In the genomic region with DNA sequence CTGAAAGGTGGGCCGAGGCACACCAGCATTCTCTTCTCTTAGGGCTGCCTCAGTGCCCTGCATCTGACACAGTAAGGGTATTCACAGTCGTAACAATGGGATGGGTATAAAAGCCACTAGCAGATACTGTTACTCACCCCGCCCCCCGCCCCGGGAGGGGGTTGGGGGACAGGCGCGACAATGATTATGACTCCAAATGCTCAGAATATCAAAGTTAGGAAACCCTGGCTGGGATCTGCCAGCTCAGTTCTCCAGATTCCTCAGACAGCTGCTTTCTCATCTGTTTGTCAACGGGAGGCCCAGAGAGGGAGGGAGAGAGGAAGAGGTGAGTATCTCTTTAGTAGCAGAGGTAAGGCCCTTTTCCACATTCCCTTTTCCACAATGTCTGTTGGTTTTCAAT, we compare ENCODE assay signal across 17 mouse cellular contexts. TPM values are rescaled to one million over a fixed set of nuclear protein-coding genes. Genes with fewer than 3 reads are reported as not detected.
DNase-seq lines count a peak whose midpoint lies in the region; ATAC-seq and TF ChIP-seq lines count a peak whose summit lies in the region.
"Had no signal": no experiment of that assay in that cellular context is flagged by ENCODE, and none has a peak within 500 bp of the region (broad histone marks: within the 10 kb centered on the region; RNA-seq: fewer than 3 reads in every experiment).

No protein-coding gene starts in this region.

- H3K9ac ChIP-seq in intestine, embryonic 15.5 days: no peak overlapping the region
- H3K9ac ChIP-seq in intestine, postnatal 0 days (ENCODE audit: low read depth, low read length): no peak overlapping the region
- H3K9ac ChIP-seq in liver, postnatal 0 days (replicated peaks): no peak overlapping the region
- no peak overlapping the region for H3K9ac ChIP-seq in liver, embryonic 11.5 days (ENCODE audit: low read depth, low read length)
- no peak overlapping the region for H3K9ac ChIP-seq in intestine, embryonic 16.5 days (ENCODE audit: low read depth, low read length)
- H3K9ac ChIP-seq: embryonic facial prominence, embryonic 12.5 days; forebrain, embryonic 12.5 days; heart, embryonic 13.5 days; hindbrain, embryonic 13.5 days; liver, embryonic 15.5 days; midbrain, embryonic 12.5 days; neural tube, embryonic 12.5 days had no signal

- no peaks in the 10 kb centered on the region for H3K36me3 ChIP-seq in intestine, embryonic 15.5 days
- H3K36me3 ChIP-seq in intestine, postnatal 0 days (ENCODE audit: control insufficient read depth, insufficient read depth): no peaks in the 10 kb centered on the region
- no peaks in the 10 kb centered on the region for H3K36me3 ChIP-seq in liver, postnatal 0 days (replicated peaks; ENCODE audit: insufficient read depth, low read length)
- H3K36me3 ChIP-seq in liver, embryonic 11.5 days (ENCODE audit: control insufficient read depth, insufficient read depth, low read length): no peaks in the 10 kb centered on the region
- no peaks in the 10 kb centered on the region for H3K36me3 ChIP-seq in intestine, embryonic 16.5 days (ENCODE audit: control insufficient read depth, insufficient read depth, low read length)
- 0 out of 2 replicates have a peak, but pooled peaks cover 3% of the 10 kb centered on the region for H3K36me3 ChIP-seq in forebrain, embryonic 10.5 days (replicated peaks)
- H3K36me3 ChIP-seq: embryonic facial prominence, embryonic 12.5 days; forebrain, embryonic 12.5 days; hindbrain, embryonic 13.5 days; liver, embryonic 15.5 days; midbrain, embryonic 12.5 days; neural tube, embryonic 12.5 days had no signal

- TF ChIP-seq EP300 in liver, postnatal 0 days (IDR thresholded peaks at IDR 0.05; ENCODE audit: low read depth): no peak

- H3K27me3 ChIP-seq in intestine, embryonic 15.5 days (replicated peaks): no peaks in the 10 kb centered on the region
- no peaks in the 10 kb centered on the region for H3K27me3 ChIP-seq in intestine, postnatal 0 days (replicated peaks; ENCODE audit: control insufficient read depth, insufficient read depth, low read length)
- no peaks in the 10 kb centered on the region for H3K27me3 ChIP-seq in liver, postnatal 0 days (ENCODE audit: insufficient read depth, low read length)
- H3K27me3 ChIP-seq in liver, embryonic 11.5 days (replicated peaks; ENCODE audit: control insufficient read depth, insufficient read depth, low read length): no peaks in the 10 kb centered on the region
- no peaks in the 10 kb centered on the region for H3K27me3 ChIP-seq in intestine, embryonic 16.5 days (replicated peaks; ENCODE audit: control insufficient read depth, insufficient read depth, low read length)
- H3K27me3 ChIP-seq in forebrain, embryonic 10.5 days (ENCODE audit: poor library complexity, severe bottlenecking): no peaks in the 10 kb centered on the region
- H3K27me3 ChIP-seq: embryonic facial prominence, embryonic 12.5 days; forebrain, embryonic 12.5 days; heart, embryonic 13.5 days; hindbrain, embryonic 13.5 days; liver, embryonic 15.5 days; midbrain, embryonic 12.5 days; neural tube, embryonic 12.5 days had no signal

- no peaks in the 10 kb centered on the region for H3K9me3 ChIP-seq in intestine, embryonic 15.5 days
- H3K9me3 ChIP-seq in intestine, postnatal 0 days (ENCODE audit: control insufficient read depth): no peaks in the 10 kb centered on the region
- no peaks in the 10 kb centered on the region for H3K9me3 ChIP-seq in liver, postnatal 0 days (ENCODE audit: low read length)
- no peaks in the 10 kb centered on the region for H3K9me3 ChIP-seq in liver, embryonic 11.5 days (ENCODE audit: control insufficient read depth, low read length)
- H3K9me3 ChIP-seq in intestine, embryonic 16.5 days (ENCODE audit: control insufficient read depth, low read length): no peaks in the 10 kb centered on the region
- no peaks in the 10 kb centered on the region for H3K9me3 ChIP-seq in forebrain, embryonic 10.5 days
- H3K9me3 ChIP-seq: embryonic facial prominence, embryonic 12.5 days; forebrain, embryonic 12.5 days; heart, embryonic 13.5 days; hindbrain, embryonic 13.5 days; liver, embryonic 15.5 days; midbrain, embryonic 12.5 days; neural tube, embryonic 12.5 days had no signal

- no peak overlapping the region for H3K4me3 ChIP-seq in intestine, embryonic 15.5 days (replicated peaks)
- no peak overlapping the region for H3K4me3 ChIP-seq in intestine, postnatal 0 days (ENCODE audit: low read depth, low read length)
- no peak overlapping the region for H3K4me3 ChIP-seq in liver, postnatal 0 days (ENCODE audit: low read depth, low read length)
- H3K4me3 ChIP-seq in liver, embryonic 11.5 days (ENCODE audit: low read depth, low read length): no peak overlapping the region
- H3K4me3 ChIP-seq in bone marrow macrophage, adult 2 months (ENCODE audit: insufficient read depth, low read length): no peak overlapping the region
- H3K4me3 ChIP-seq in intestine, embryonic 16.5 days (ENCODE audit: low read length): no peak overlapping the region
- no peak overlapping the region for H3K4me3 ChIP-seq in forebrain, embryonic 10.5 days
- H3K4me3 ChIP-seq: embryonic facial prominence, embryonic 12.5 days; forebrain, embryonic 12.5 days; heart, embryonic 13.5 days; hindbrain, embryonic 13.5 days; liver, embryonic 15.5 days; midbrain, embryonic 12.5 days; neural tube, embryonic 12.5 days had no signal

- TF ChIP-seq CTCF in intestine, postnatal 0 days (IDR thresholded peaks at IDR 0.05; ENCODE audit: low read depth): no peak
- no peak for TF ChIP-seq CTCF in liver, postnatal 0 days (IDR thresholded peaks at IDR 0.05; ENCODE audit: low read depth)
- TF ChIP-seq CTCF in bone marrow macrophage, adult 2 months (IDR thresholded peaks at IDR 0.05; ENCODE audit: low read depth, low read length): no peak

- DNase-seq in liver, postnatal 0 days: no peak
- DNase-seq in liver, embryonic 11.5 days (ENCODE audit: low spot score): no peak
- DNase-seq in frontal cortex, postnatal 25 days (ENCODE audit: low spot score in 2 of 2): no peak
- no peak for DNase-seq in forebrain, embryonic 10.5 days (ENCODE audit: extremely low spot score, low spot score)
- DNase-seq: gastrocnemius, postnatal 14 days; right cerebral cortex, adult 18-20 months had no signal

- TF ChIP-seq POLR2A in bone marrow macrophage, adult 2 months (IDR thresholded peaks at IDR 0.05; ENCODE audit: borderline replicate concordance, low read depth, low read length): no peak

- 63% methylated on average over 8 of the region's 8 CpGs for WGBS in intestine, embryonic 15.5 days
- 70% methylated on average over 8 of the region's 8 CpGs for WGBS in intestine, postnatal 0 days
- WGBS in liver, postnatal 0 days (ENCODE audit: insufficient replicate concordance): 75% methylated on average over 8 of the region's 8 CpGs
- WGBS in liver, embryonic 11.5 days: 63% methylated on average over 8 of the region's 8 CpGs
- WGBS in intestine, embryonic 16.5 days: 61% methylated on average over 8 of the region's 8 CpGs
- WGBS in forebrain, embryonic 10.5 days: 87% methylated on average over 8 of the region's 8 CpGs

- H3K4me2 ChIP-seq in intestine, embryonic 15.5 days (replicated peaks): no peak overlapping the region
- no peak overlapping the region for H3K4me2 ChIP-seq in intestine, postnatal 0 days (replicated peaks; ENCODE audit: low read depth)
- no peak overlapping the region for H3K4me2 ChIP-seq in liver, postnatal 0 days (ENCODE audit: low read depth, low read length)
- H3K4me2 ChIP-seq in liver, embryonic 11.5 days: no peak overlapping the region
- no peak overlapping the region for H3K4me2 ChIP-seq in intestine, embryonic 16.5 days (ENCODE audit: low read depth, low read length)
- H3K4me2 ChIP-seq: embryonic facial prominence, embryonic 12.5 days; forebrain, embryonic 12.5 days; heart, embryonic 13.5 days; hindbrain, embryonic 13.5 days; liver, embryonic 15.5 days; midbrain, embryonic 12.5 days; neural tube, embryonic 12.5 days had no signal

- H3K4me1 ChIP-seq in intestine, embryonic 15.5 days (replicated peaks): peaks cover 19% of the 10 kb centered on the region
- H3K4me1 ChIP-seq in intestine, postnatal 0 days (replicated peaks; ENCODE audit: control insufficient read depth, insufficient read depth, low read length): no peaks in the 10 kb centered on the region
- peaks cover 25% of the 10 kb centered on the region for H3K4me1 ChIP-seq in liver, postnatal 0 days (ENCODE audit: insufficient read depth)
- peaks cover 14% of the 10 kb centered on the region for H3K4me1 ChIP-seq in liver, embryonic 11.5 days (replicated peaks; ENCODE audit: control insufficient read depth, insufficient read depth, low read length)
- peaks cover 53% of the 10 kb centered on the region for H3K4me1 ChIP-seq in bone marrow macrophage, adult 2 months (ENCODE audit: control insufficient read depth, insufficient read depth, low read length)
- peaks cover 12% of the 10 kb centered on the region for H3K4me1 ChIP-seq in intestine, embryonic 16.5 days (ENCODE audit: control insufficient read depth, insufficient read depth, low read length)
- peaks cover 17% of the 10 kb centered on the region for H3K4me1 ChIP-seq in forebrain, embryonic 10.5 days

- ATAC-seq in intestine, embryonic 15.5 days: no peak
- no peak for ATAC-seq in intestine, postnatal 0 days
- ATAC-seq in liver, postnatal 0 days: no peak
- no peak for ATAC-seq in liver, embryonic 11.5 days (replicated peaks; ENCODE audit: low FRiP score)
- ATAC-seq in intestine, embryonic 16.5 days: no peak

- peak overlapping the region; percentile 28; the same call in 1 of the 2 replicates for H3K27ac ChIP-seq in intestine, embryonic 15.5 days
- H3K27ac ChIP-seq in intestine, postnatal 0 days (ENCODE audit: low read depth, low read length): no peak overlapping the region
- H3K27ac ChIP-seq in liver, postnatal 0 days (ENCODE audit: low read depth): 0 out of 2 replicates have a peak overlapping the region, but pooled peaks have one; percentile 1
- H3K27ac ChIP-seq in liver, embryonic 11.5 days (ENCODE audit: low read depth, low read length): no peak overlapping the region
- peak overlapping the region; percentile 73; the same call in 1 of the 2 replicates for H3K27ac ChIP-seq in bone marrow macrophage, adult 2 months (ENCODE audit: insufficient read depth, low read depth, low read length)
- 0 out of 2 replicates have a peak overlapping the region, but pooled peaks have one; percentile 15 for H3K27ac ChIP-seq in intestine, embryonic 16.5 days (ENCODE audit: low read length)
- H3K27ac ChIP-seq in forebrain, embryonic 10.5 days: no peak overlapping the region
- H3K27ac ChIP-seq: embryonic facial prominence, embryonic 12.5 days; forebrain, embryonic 12.5 days; heart, embryonic 13.5 days; hindbrain, embryonic 13.5 days; liver, embryonic 15.5 days; midbrain, embryonic 12.5 days; neural tube, embryonic 12.5 days had no signal

RNA-seq across cellular contexts. Expression of a gene that starts 30.2 kb away (rescaled TPM):
- 42.2 and 46.4 TPM in 2 replicates for polyA plus RNA-seq in intestine, embryonic 15.5 days (2015; fragmentation: Nextera tagmentation; extraction: Ambion mirVana)
- polyA plus RNA-seq in intestine, postnatal 0 days (2015; fragmentation: Nextera tagmentation; extraction: Ambion mirVana): 43.4 and 45.2 TPM in 2 replicates
- polyA plus RNA-seq in liver, postnatal 0 days (2015; fragmentation: Nextera tagmentation; extraction: Ambion mirVana): 32.9 and 33.5 TPM in 2 replicates
- 40.6 and 46.8 TPM in 2 replicates for polyA plus RNA-seq in liver, embryonic 11.5 days (2014; fragmentation: Nextera tagmentation; extraction: Ambion mirVana)
- polyA plus RNA-seq in bone marrow macrophage, adult 2 months (2012; ENCODE audit: insufficient read depth, insufficient read length, missing spikeins): 73.8 and 76.3 TPM in 2 replicates
- polyA plus RNA-seq in intestine, embryonic 16.5 days (2015; fragmentation: Nextera tagmentation; extraction: Ambion mirVana): 23.8 and 24.6 TPM in 2 replicates
- polyA plus RNA-seq in forebrain, embryonic 10.5 days (2016; fragmentation: Nextera tagmentation; extraction: Ambion mirVana): 29.4 and 30.1 TPM in 2 replicates

Comparison
In these comparisons a context has a peak if more than half of its experiments do, and no peak if none do; other contexts are left out.
1. H3K27ac ChIP-seq: peak in intestine, embryonic 15.5 days (single experiment), liver, postnatal 0 days (single experiment), bone marrow macrophage, adult 2 months (single experiment) and intestine, embryonic 16.5 days (single experiment); none in intestine, postnatal 0 days (single experiment), liver, embryonic 11.5 days (single experiment) and forebrain, embryonic 10.5 days (single experiment).